Mouse (Mus musculus) myocyte (in vitro differentiated cells): ENCODE data around the gene Tifa.

Source experiments
- CEBPB ChIP-seq: IDR thresholded peaks from 2 replicates; pipeline ENCODE4 v1.6.1; 2011; ENCODE audit warnings: mild to moderate bottlenecking, moderate library complexity; ENCODE audit not compliant: poor library complexity, insufficient read depth, severe bottlenecking
- E2F4 ChIP-seq: IDR thresholded peaks from one replicate; pipeline ENCODE4 v1.6.1; 2011; ENCODE audit warnings: mild to moderate bottlenecking, control low read depth, moderate library complexity; ENCODE audit not compliant: insufficient read depth
- MAX ChIP-seq: IDR thresholded peaks from one replicate; pipeline ENCODE4 v1.6.1; 2011; ENCODE audit warnings: low read depth, mild to moderate bottlenecking, control low read depth
- MYOD1 ChIP-seq, 3 experiments: IDR thresholded peaks; one replicate each; pipeline ENCODE4 v1.6.1; 2011; ENCODE audit warnings: control low read depth in 2 of 3, low read depth in 2 of 3, mild to moderate bottlenecking in 2 of 3, moderate library complexity in 1 of 3; ENCODE audit not compliant: insufficient read length in 2 of 3, control insufficient read depth in 1 of 3
- POLR2A ChIP-seq: IDR thresholded peaks from one replicate; pipeline ENCODE4 v1.6.1; 2011; ENCODE audit warnings: low read depth, mild to moderate bottlenecking, control low read depth, moderate library complexity; ENCODE audit not compliant: insufficient read length
- POLR2AphosphoS2 ChIP-seq: IDR thresholded peaks from one replicate; pipeline ENCODE4 v1.6.1; 2011; ENCODE audit warnings: low read depth, control low read depth; ENCODE audit not compliant: insufficient read length
- SRF ChIP-seq: IDR thresholded peaks from one replicate; pipeline ENCODE4 v1.6.1; 2011; ENCODE audit warnings: low read depth; ENCODE audit not compliant: control insufficient read depth, insufficient read length
- TCF12 ChIP-seq: IDR thresholded peaks from one replicate; pipeline ENCODE4 v1.6.1; 2011; ENCODE audit warnings: mild to moderate bottlenecking, control low read depth; ENCODE audit not compliant: poor library complexity, insufficient read depth, severe bottlenecking
- TCF3 ChIP-seq: IDR thresholded peaks from one replicate; pipeline ENCODE4 v1.6.1; 2011; ENCODE audit warnings: low read depth, control low read depth; ENCODE audit not compliant: insufficient read length
- USF1 ChIP-seq: IDR thresholded peaks from one replicate; pipeline ENCODE4 v1.6.1; 2011; ENCODE audit warnings: low read depth, mild to moderate bottlenecking, control low read depth, moderate library complexity

GRCm38 (mm10) chr3:127861340-127861739, 71.7 kb downstream of the Tifa start:
- TF ChIP-seq USF1 (no peak), MYOD1 (IDR thresholded peaks at IDR 0.05; ENCODE audit: control insufficient read depth in 1 of 3, insufficient read length in 2 of 3, low read depth in 2 of 3) (no peak), POLR2A (no peak), E2F4 (no peak), CEBPB (no peak), POLR2AphosphoS2 (no peak), TCF12 (no peak), MAX (no peak), SRF (no peak), TCF3 (no peak)
